Mouse (Mus musculus): ENCODE measurements around the gene 4933415A04Rik. TPM values are rescaled to one million over a fixed set of nuclear protein-coding genes. Genes with fewer than 3 reads are reported as not detected.

4933415A04Rik gene
- polyA plus RNA-seq, 1 experiment from 2014 or later: 3.0 TPM

GRCm38 (mm10) chr11:43548657-43549435 is 38.0 kb upstream of the 4933415A04Rik start:
- no peak overlapping the region for H3K4me2 ChIP-seq (ENCODE audit: low read length)
- no peak overlapping the region for H3K9ac ChIP-seq (ENCODE audit: low read depth, low read length)
- ATAC-seq: peak; percentile 3; the same call in 1 of the 2 replicates
- 61% methylated on average over 12 of the region's 12 CpGs for WGBS
- H3K4me3 ChIP-seq (ENCODE audit: low read depth, low read length): no peak overlapping the region
- no peaks in the 10 kb centered on the region for H3K27me3 ChIP-seq (ENCODE audit: control insufficient read depth, insufficient read depth, low read depth, low read length)
- peak overlapping the region; percentile 59 for H3K27ac ChIP-seq (ENCODE audit: low read length)
- no peaks in the 10 kb centered on the region for H3K9me3 ChIP-seq (replicated peaks; ENCODE audit: control insufficient read depth, low read length, poor library complexity, severe bottlenecking)
- no peaks in the 10 kb centered on the region for H3K36me3 ChIP-seq (ENCODE audit: control insufficient read depth, insufficient read depth, low read length)
- H3K4me1 ChIP-seq (ENCODE audit: control insufficient read depth, insufficient read depth, low read length): peaks cover 21% of the 10 kb centered on the region

GRCm38 (mm10) chr11:43549701-43550100 is 37.1 kb upstream of the 4933415A04Rik start:
- no peaks in the 10 kb centered on the region for H3K27me3 ChIP-seq (ENCODE audit: control insufficient read depth, insufficient read depth, low read depth, low read length)
- no peak overlapping the region for H3K27ac ChIP-seq (ENCODE audit: low read length)
- H3K4me2 ChIP-seq (ENCODE audit: low read length): no peak overlapping the region
- 55% methylated on average over 11 of the region's 11 CpGs for WGBS
- H3K4me1 ChIP-seq (ENCODE audit: control insufficient read depth, insufficient read depth, low read length): peaks cover 21% of the 10 kb centered on the region
- no peaks in the 10 kb centered on the region for H3K36me3 ChIP-seq (ENCODE audit: control insufficient read depth, insufficient read depth, low read length)
- no peak overlapping the region for H3K9ac ChIP-seq (ENCODE audit: low read depth, low read length)
- H3K9me3 ChIP-seq (replicated peaks; ENCODE audit: control insufficient read depth, low read length, poor library complexity, severe bottlenecking): no peaks in the 10 kb centered on the region
- no peak for ATAC-seq
- H3K4me3 ChIP-seq (ENCODE audit: low read depth, low read length): no peak overlapping the region

GRCm38 (mm10) chr11:43551756-43552155 is 35.1 kb upstream of the 4933415A04Rik start:
- Histone ChIP-seq H3K36me3 (ENCODE audit: control insufficient read depth, insufficient read depth, low read length) (no peaks in the 10 kb centered on the region), H3K9me3 (replicated peaks; ENCODE audit: control insufficient read depth, low read length, poor library complexity, severe bottlenecking) (no peaks in the 10 kb centered on the region), H3K4me3 (ENCODE audit: low read depth, low read length) (no peak overlapping the region), H3K4me1 (ENCODE audit: control insufficient read depth, insufficient read depth, low read length) (peaks cover 18% of the 10 kb centered on the region), H3K27ac (ENCODE audit: low read length) (no peak overlapping the region), H3K27me3 (ENCODE audit: control insufficient read depth, insufficient read depth, low read depth, low read length) (no peaks in the 10 kb centered on the region), H3K4me2 (ENCODE audit: low read length) (no peak overlapping the region), H3K9ac (ENCODE audit: low read depth, low read length) (no peak overlapping the region)
- ATAC-seq: no peak
- 84% methylated on average over 3 of the region's 3 CpGs for WGBS

GRCm38 (mm10) chr11:43552675-43553074 is 34.2 kb upstream of the 4933415A04Rik start:
- Histone ChIP-seq H3K4me1 (ENCODE audit: control insufficient read depth, insufficient read depth, low read length) (peaks cover 18% of the 10 kb centered on the region), H3K27ac (ENCODE audit: low read length) (no peak overlapping the region), H3K27me3 (ENCODE audit: control insufficient read depth, insufficient read depth, low read depth, low read length) (no peaks in the 10 kb centered on the region), H3K9ac (ENCODE audit: low read depth, low read length) (no peak overlapping the region), H3K36me3 (ENCODE audit: control insufficient read depth, insufficient read depth, low read length) (0 out of 2 replicates have a peak, but pooled peaks cover 4% of the 10 kb centered on the region), H3K4me3 (ENCODE audit: low read depth, low read length) (no peak overlapping the region), H3K9me3 (replicated peaks; ENCODE audit: control insufficient read depth, low read length, poor library complexity, severe bottlenecking) (no peaks in the 10 kb centered on the region), H3K4me2 (ENCODE audit: low read length) (no peak overlapping the region)
- no peak for ATAC-seq
- 66% methylated on average over 6 of the region's 6 CpGs for WGBS

DNA sequence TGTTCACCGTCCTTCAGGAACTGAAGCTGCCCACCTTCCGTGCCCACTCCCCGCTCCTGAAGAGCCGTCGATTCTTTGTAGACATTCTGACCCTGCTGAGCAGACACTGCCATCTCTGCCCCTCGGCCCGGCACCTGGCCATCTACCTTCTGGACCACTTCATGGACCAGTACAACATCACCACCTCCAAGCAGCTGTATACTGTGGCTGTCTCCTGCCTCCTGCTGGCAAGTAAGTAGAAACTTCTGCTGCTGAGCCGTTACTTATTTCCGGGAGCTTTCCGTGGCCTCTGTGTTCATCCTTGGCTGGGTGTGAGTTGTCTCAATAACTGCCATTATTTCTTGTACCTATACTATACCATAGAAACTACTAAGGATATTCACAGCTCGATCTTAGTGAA is 30.3 kb upstream of the 4933415A04Rik start:
- 90% methylated on average over 11 of the region's 11 CpGs for WGBS
- H3K9ac ChIP-seq (ENCODE audit: low read depth, low read length): no peak overlapping the region
- ATAC-seq: no peak
- no peak overlapping the region for H3K4me3 ChIP-seq (ENCODE audit: low read depth, low read length)
- H3K27ac ChIP-seq (ENCODE audit: low read length): no peak overlapping the region
- no peaks in the 10 kb centered on the region for H3K27me3 ChIP-seq (ENCODE audit: control insufficient read depth, insufficient read depth, low read depth, low read length)
- peaks cover 5% of the 10 kb centered on the region; the same call in 1 of the 2 replicates for H3K4me1 ChIP-seq (ENCODE audit: control insufficient read depth, insufficient read depth, low read length)
- H3K9me3 ChIP-seq (replicated peaks; ENCODE audit: control insufficient read depth, low read length, poor library complexity, severe bottlenecking): no peaks in the 10 kb centered on the region
- H3K36me3 ChIP-seq (ENCODE audit: control insufficient read depth, insufficient read depth, low read length): 0 out of 2 replicates have a peak, but pooled peaks cover 4% of the 10 kb centered on the region
- no peak overlapping the region for H3K4me2 ChIP-seq (ENCODE audit: low read length)

- Histone ChIP-seq H3K4me1 (ENCODE audit: control insufficient read depth, insufficient read depth, low read length) (peaks cover 6% of the 10 kb centered on the region; the same call in 1 of the 2 replicates), H3K36me3 (ENCODE audit: control insufficient read depth, insufficient read depth, low read length) (0 out of 2 replicates have a peak, but pooled peaks cover 4% of the 10 kb centered on the region), H3K27ac (ENCODE audit: low read length) (no peak overlapping the region), H3K4me2 (ENCODE audit: low read length) (no peak overlapping the region), H3K4me3 (ENCODE audit: low read depth, low read length) (no peak overlapping the region), H3K9ac (ENCODE audit: low read depth, low read length) (0 out of 2 replicates have a peak overlapping the region, but pooled peaks have one; percentile 25), H3K9me3 (replicated peaks; ENCODE audit: control insufficient read depth, low read length, poor library complexity, severe bottlenecking) (no peaks in the 10 kb centered on the region), H3K27me3 (ENCODE audit: control insufficient read depth, insufficient read depth, low read depth, low read length) (no peaks in the 10 kb centered on the region)
- ATAC-seq: no peak
- WGBS: 6% methylated on average over 6 of the region's 6 CpGs
Observed at GRCm38 (mm10) chr11:43559515-43560292, 27.1 kb upstream of the 4933415A04Rik start.

GRCm38 (mm10) chr11:43563654-43564244 is 23.1 kb upstream of the 4933415A04Rik start:
- no peaks in the 10 kb centered on the region for H3K27me3 ChIP-seq (ENCODE audit: control insufficient read depth, insufficient read depth, low read depth, low read length)
- no peak overlapping the region for H3K9ac ChIP-seq (ENCODE audit: low read depth, low read length)
- H3K4me1 ChIP-seq (ENCODE audit: control insufficient read depth, insufficient read depth, low read length): peaks cover 18% of the 10 kb centered on the region
- H3K36me3 ChIP-seq (ENCODE audit: control insufficient read depth, insufficient read depth, low read length): no peaks in the 10 kb centered on the region
- 58% methylated on average over 10 of the region's 10 CpGs for WGBS
- H3K27ac ChIP-seq (ENCODE audit: low read length): peak overlapping the region; percentile 53; the same call in 1 of the 2 replicates
- H3K4me2 ChIP-seq (ENCODE audit: low read length): no peak overlapping the region
- H3K4me3 ChIP-seq (ENCODE audit: low read depth, low read length): no peak overlapping the region
- ATAC-seq: no peak
- no peaks in the 10 kb centered on the region for H3K9me3 ChIP-seq (replicated peaks; ENCODE audit: control insufficient read depth, low read length, poor library complexity, severe bottlenecking)

DNA sequence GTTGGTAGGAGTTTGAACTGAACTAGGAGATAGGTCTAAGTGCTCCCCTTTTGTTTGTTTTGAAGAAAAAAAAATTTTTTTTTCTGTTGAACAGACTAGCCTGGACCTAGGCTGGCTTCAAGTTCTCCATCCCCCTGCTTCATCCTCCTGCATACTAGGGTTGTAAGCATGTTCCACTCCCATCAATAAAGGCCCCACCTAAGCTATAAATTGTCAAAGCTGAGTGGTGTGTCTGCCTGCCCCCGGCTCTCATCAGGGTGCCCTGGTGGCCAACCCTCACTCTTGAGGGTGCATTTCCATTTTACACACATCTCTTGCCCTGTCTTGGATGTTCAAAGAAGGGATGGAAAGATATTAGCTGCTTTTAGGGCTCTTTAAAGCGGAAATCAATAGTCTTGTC is 21.4 kb upstream of the 4933415A04Rik start:
- Histone ChIP-seq H3K9me3 (replicated peaks; ENCODE audit: control insufficient read depth, low read length, poor library complexity, severe bottlenecking) (no peaks in the 10 kb centered on the region), H3K4me1 (ENCODE audit: control insufficient read depth, insufficient read depth, low read length) (peaks cover 14% of the 10 kb centered on the region), H3K27me3 (ENCODE audit: control insufficient read depth, insufficient read depth, low read depth, low read length) (no peaks in the 10 kb centered on the region), H3K27ac (ENCODE audit: low read length) (peak overlapping the region; percentile 55), H3K4me3 (ENCODE audit: low read depth, low read length) (no peak overlapping the region), H3K4me2 (ENCODE audit: low read length) (no peak overlapping the region; the same call in 1 of the 2 replicates), H3K36me3 (ENCODE audit: control insufficient read depth, insufficient read depth, low read length) (no peaks in the 10 kb centered on the region), H3K9ac (ENCODE audit: low read depth, low read length) (0 out of 2 replicates have a peak overlapping the region, but pooled peaks have one; percentile 22)
- WGBS: 18% methylated on average over 2 of the region's 2 CpGs
- peak; percentile 11; the same call in 1 of the 2 replicates for ATAC-seq

Data from midbrain, embryonic 16.5 days (tissue).